Mouse (Mus musculus): Measurements from ENCODE around the gene Stk4.

GRCm38 (mm10) chr2:164131586-164131985 lies 61.5 kb downstream of the Stk4 start:
- no peak for TF ChIP-seq CTCF (IDR thresholded peaks at IDR 0.05; ENCODE audit: control insufficient read depth, insufficient read depth, insufficient replicate concordance, low read depth, low read length)
- no peak for TF ChIP-seq POLR2A (IDR thresholded peaks at IDR 0.05; ENCODE audit: control insufficient read depth, low read depth, low read length)

All from testis, adult 2 months (tissue).